Mouse (Mus musculus) heart, embryonic 14.5 days (tissue): ENCODE results near the gene Krt36. TPM values are rescaled to one million over a fixed set of nuclear protein-coding genes. Genes with fewer than 3 reads are reported as not detected.

ENCODE experiments used
- ATAC-seq: fragments of 200-750 bp; cut with Nextera tagmentation; 2 replicates; pipeline ENCODE4 v1.8.0; 2017; ENCODE audit warnings: low read depth, moderate TSS enrichment; ENCODE audit not compliant: insufficient number of reproducible peaks, insufficient read depth, low FRiP score
- H3K27ac ChIP-seq, 2 experiments: fragments of 200-500 bp in 1 of 2; fragments of 300-500 bp in 1 of 2; sonication (generic) in 1 of 2; replicated peaks in 1 of 2; 2 replicates each; pipeline ENCODE4 v1.5.1; 2012 to 2014; ENCODE audit warnings: low read depth in 2 of 2, low read length in 2 of 2, control low read depth in 1 of 2, mild to moderate bottlenecking in 1 of 2, mixed read lengths in 1 of 2; ENCODE audit not compliant: control insufficient read depth in 1 of 2, insufficient read depth in 1 of 2
- H3K27me3 ChIP-seq: fragments of 300-500 bp; sonication (generic); 2 replicates; pipeline ENCODE4 v1.6.1; 2014; ENCODE audit warnings: mild to moderate bottlenecking, low read length, control low read depth; ENCODE audit not compliant: control insufficient read depth, insufficient read depth
- H3K36me3 ChIP-seq: fragments of 300-500 bp; sonication (generic); 2 replicates; pipeline ENCODE4 v1.6.1; 2014; ENCODE audit warnings: mild to moderate bottlenecking, control low read depth, low read length, mixed read lengths; ENCODE audit not compliant: control insufficient read depth, insufficient read depth
- H3K4me1 ChIP-seq, 2 experiments: fragments of 200-500 bp in 1 of 2; fragments of 300-500 bp in 1 of 2; sonication (generic) in 1 of 2; 2 replicates each; pipeline ENCODE4 v1.6.1; 2012 to 2014; ENCODE audit warnings: low read length in 2 of 2, control low read depth in 1 of 2, mixed read lengths in 1 of 2; ENCODE audit not compliant: control insufficient read depth in 2 of 2, insufficient read depth in 2 of 2
- H3K4me2 ChIP-seq: fragments of 300-500 bp; sonication (generic); 2 replicates; pipeline ENCODE4 v1.6.1; 2014; ENCODE audit warnings: mild to moderate bottlenecking, low read length
- H3K4me3 ChIP-seq, 2 experiments: fragments of 200-500 bp in 1 of 2; fragments of 300-500 bp in 1 of 2; sonication (generic) in 1 of 2; 2 replicates each; pipeline ENCODE4 v1.5.1; 2012 to 2014; ENCODE audit warnings: low read length in 2 of 2, mild to moderate bottlenecking in 2 of 2, control low read depth in 1 of 2, low read depth in 1 of 2, moderate library complexity in 1 of 2; ENCODE audit not compliant: control insufficient read depth in 1 of 2, insufficient read depth in 1 of 2
- H3K9ac ChIP-seq: fragments of 300-500 bp; sonication (generic); 2 replicates; pipeline ENCODE4 v1.6.1; 2014; ENCODE audit warnings: mild to moderate bottlenecking, low read length
- H3K9me3 ChIP-seq: fragments of 300-500 bp; sonication (generic); 2 replicates; pipeline ENCODE4 v1.6.1; 2016; ENCODE audit warnings: low read length, control low read depth; ENCODE audit not compliant: control insufficient read depth
- WGBS: fragments of 180-500 bp; shearing (Covaris S2); extraction: QIAGEN DNeasy Blood & Tissue Kit; methylation state at CpG from one replicate; pipeline ENCODE4 v1.1.7; 2014; 5-methylcytosine and 5-hydroxymethylcytosine counted together
- polyA plus RNA-seq: library from polyadenylated mRNA; unstranded; fragments of >200 nt; fragmentation: Nextera tagmentation; extraction: Ambion mirVana; gene quantifications from 2 replicates; pipeline ENCODE4 v1.2.1, GENCODE M21; 2014

Krt36 gene
- polyA plus RNA-seq, 1 experiment from 2014 or later, result not detected

- Histone ChIP-seq H3K9ac (no peak overlapping the region), H3K9me3 (no peaks in the 10 kb centered on the region), H3K4me3 (no peak overlapping the region), H3K4me1 (no peaks in the 10 kb centered on the region), H3K4me2 (no peak overlapping the region), H3K36me3 (no peaks in the 10 kb centered on the region), H3K27me3 (no peaks in the 10 kb centered on the region), H3K27ac (no peak overlapping the region)
- 50% methylated on average over 1 of the region's 1 CpGs for WGBS
- no peak for ATAC-seq
These were observed 31.6 kb downstream of the Krt36 start for GRCm38 (mm10) chr11:100073873-100074272.

GRCm38 (mm10) chr11:100067293-100068036 is 38.0 kb downstream of the Krt36 start:
- no peak for ATAC-seq
- 61% methylated on average over 17 of the region's 17 CpGs for WGBS
- no peak overlapping the region for H3K4me3 ChIP-seq
- H3K27ac ChIP-seq, result 0 out of 4 replicates have a peak overlapping the region, but pooled peaks of 1 of the 2 experiments have one; percentile 44
- H3K4me2 ChIP-seq, result no peak overlapping the region
- no peaks in the 10 kb centered on the region for H3K9me3 ChIP-seq
- H3K4me1 ChIP-seq, result peaks cover 15 to 19% of the 10 kb centered on the region in 2 experiments; a peak in 3 of 4 replicates
- H3K9ac ChIP-seq, result no peak overlapping the region
- no peaks in the 10 kb centered on the region for H3K36me3 ChIP-seq
- no peaks in the 10 kb centered on the region for H3K27me3 ChIP-seq

- Histone ChIP-seq H3K9ac (no peak overlapping the region), H3K27ac (peak overlapping the region in 1 of 2 experiments; percentile 44; a peak in 2 of 4 replicates), H3K4me3 (no peak overlapping the region), H3K9me3 (no peaks in the 10 kb centered on the region), H3K4me1 (peaks cover 15 to 19% of the 10 kb centered on the region in 2 experiments; a peak in 3 of 4 replicates), H3K27me3 (no peaks in the 10 kb centered on the region), H3K36me3 (no peaks in the 10 kb centered on the region), H3K4me2 (no peak overlapping the region)
- no peak for ATAC-seq
- WGBS, result 36% methylated on average over 12 of the region's 12 CpGs
These were observed 39.0 kb downstream of the Krt36 start for GRCm38 (mm10) chr11:100066236-100067010.

- WGBS, result 76% methylated on average over 8 of the region's 8 CpGs
- ATAC-seq, result no peak
- H3K9me3 ChIP-seq, result no peaks in the 10 kb centered on the region
- H3K27ac ChIP-seq, result no peak overlapping the region
- H3K4me2 ChIP-seq, result no peak overlapping the region
- no peaks in the 10 kb centered on the region for H3K36me3 ChIP-seq
- H3K4me1 ChIP-seq, result no peaks in the 10 kb centered on the region
- H3K4me3 ChIP-seq, result no peak overlapping the region
- H3K27me3 ChIP-seq, result no peaks in the 10 kb centered on the region
- no peak overlapping the region for H3K9ac ChIP-seq
These were observed 46.6 kb downstream of the Krt36 start for GRCm38 (mm10) chr11:100058875-100059274.

GRCm38 (mm10) chr11:100055686-100056655 is 49.5 kb downstream of the Krt36 start:
- H3K4me3 ChIP-seq, result no peak overlapping the region
- no peaks in the 10 kb centered on the region for H3K9me3 ChIP-seq
- H3K9ac ChIP-seq, result no peak overlapping the region
- H3K4me1 ChIP-seq, result no peaks in the 10 kb centered on the region
- no peaks in the 10 kb centered on the region for H3K27me3 ChIP-seq
- H3K36me3 ChIP-seq, result no peaks in the 10 kb centered on the region
- ATAC-seq, result no peak
- WGBS, result 67% methylated on average over 9 of the region's 9 CpGs
- no peak overlapping the region for H3K4me2 ChIP-seq
- no peak overlapping the region for H3K27ac ChIP-seq

Other genes with a start within 250 kb of the Krt36 start
- not detected in 2 replicates for gene Gm11568, start 247.7 kb downstream of the Krt36 start, polyA plus RNA-seq
- not detected in 2 replicates for gene Gm11559, start 241.2 kb downstream of the Krt36 start, polyA plus RNA-seq
- gene Krtap9-1, start 232.2 kb downstream of the Krt36 start, polyA plus RNA-seq, result not detected in 2 replicates
- gene Gm11567, start 226.4 kb downstream of the Krt36 start, polyA plus RNA-seq, result not detected in 2 replicates
- gene Krtap31-1, start 197.7 kb downstream of the Krt36 start, polyA plus RNA-seq, result not detected in 2 replicates
- not detected in 2 replicates for gene Gm11565, start 190.9 kb downstream of the Krt36 start, polyA plus RNA-seq
- not detected in 2 replicates for gene Krtap31-2, start 169.3 kb downstream of the Krt36 start, polyA plus RNA-seq
- gene Krtap9-5, start 157.2 kb downstream of the Krt36 start, polyA plus RNA-seq, result not detected in 2 replicates
- not detected in 2 replicates for gene Krtap29-1, start 126.6 kb downstream of the Krt36 start, polyA plus RNA-seq
- gene Krtap16-1, start 119.0 kb downstream of the Krt36 start, polyA plus RNA-seq, result not detected in 2 replicates
- gene Krtap17-1, start 111.6 kb downstream of the Krt36 start, polyA plus RNA-seq, result not detected in 2 replicates
- not detected in 2 replicates for gene Krt33a, start 89.4 kb downstream of the Krt36 start, polyA plus RNA-seq
- not detected in 2 replicates for gene Krt33b, start 75.8 kb downstream of the Krt36 start, polyA plus RNA-seq
- gene Krt34, start 64.1 kb downstream of the Krt36 start, polyA plus RNA-seq, result not detected in 2 replicates
- gene Krt31, start 55.1 kb downstream of the Krt36 start, polyA plus RNA-seq, result not detected in 2 replicates
- gene Krt32, start 17.4 kb downstream of the Krt36 start, polyA plus RNA-seq, result not detected in 2 replicates
- gene Krt35, start 9.4 kb downstream of the Krt36 start, polyA plus RNA-seq, result not detected in 2 replicates
- gene Krt13, start 15.9 kb upstream of the Krt36 start, polyA plus RNA-seq, result not detected in 2 replicates
- 0.50 TPM in 1 of 2 replicates, not detected in the other for gene Krt15, start 30.3 kb upstream of the Krt36 start, polyA plus RNA-seq
- gene Krt19, start 43.0 kb upstream of the Krt36 start, polyA plus RNA-seq, result 30.7 and 35.0 TPM in 2 replicates
- not detected in 2 replicates for gene Krt9, start 87.6 kb upstream of the Krt36 start, polyA plus RNA-seq
- 1.5 and 1.9 TPM in 2 replicates for gene Krt14, start 101.9 kb upstream of the Krt36 start, polyA plus RNA-seq
- not detected in 2 replicates for gene Krt16, start 143.3 kb upstream of the Krt36 start, polyA plus RNA-seq
- 1.4 TPM in 2 replicates for gene Krt17, start 155.4 kb upstream of the Krt36 start, polyA plus RNA-seq
- not detected in 2 replicates for gene Krt42, start 164.2 kb upstream of the Krt36 start, polyA plus RNA-seq
- 1,807 and 1,900 TPM in 2 replicates for gene Eif1, start 214.3 kb upstream of the Krt36 start, polyA plus RNA-seq
- gene Gast, start 228.8 kb upstream of the Krt36 start, polyA plus RNA-seq, result not detected in 2 replicates